Mouse (Mus musculus) adipocyte (in vitro differentiated cells): ENCODE measurements at regions not wholly inside any gene's neighbourhood (a gene's known extent, or its start where the extent isn't known, plus 50 kb on each side); places are given as distances from the start of the nearest gene placed in this dataset.
A peak's percentile ranks its signal among the peaks of the same experiment; 100 is the strongest.

ENCODE experiments used
- DNase-seq: peaks from one replicate; pipeline ENCODE4 v3.0.0-alpha.2; 2016; ENCODE audit warnings: low spot score

DNA sequence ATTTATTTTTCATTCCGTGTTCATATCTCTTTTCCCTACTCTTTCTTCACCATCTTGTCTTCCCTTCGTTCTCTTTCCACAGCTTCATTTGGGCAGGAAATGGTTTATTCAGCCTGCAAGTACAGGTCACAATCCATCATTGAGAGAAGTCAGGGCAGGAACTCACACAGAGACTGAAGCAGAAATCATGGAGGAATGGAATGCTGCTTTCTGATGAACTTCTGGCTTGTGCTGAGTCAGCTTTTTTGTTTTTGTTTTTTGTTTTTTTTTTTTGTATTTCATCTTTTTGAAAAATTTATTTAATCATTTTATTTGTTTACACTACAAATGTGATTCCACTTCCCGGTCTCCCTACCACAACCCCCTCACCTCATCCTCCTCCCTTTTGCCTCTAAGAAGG, 51.2 kb upstream of the Suclg2 start:
- DNase-seq: no peak

DNA sequence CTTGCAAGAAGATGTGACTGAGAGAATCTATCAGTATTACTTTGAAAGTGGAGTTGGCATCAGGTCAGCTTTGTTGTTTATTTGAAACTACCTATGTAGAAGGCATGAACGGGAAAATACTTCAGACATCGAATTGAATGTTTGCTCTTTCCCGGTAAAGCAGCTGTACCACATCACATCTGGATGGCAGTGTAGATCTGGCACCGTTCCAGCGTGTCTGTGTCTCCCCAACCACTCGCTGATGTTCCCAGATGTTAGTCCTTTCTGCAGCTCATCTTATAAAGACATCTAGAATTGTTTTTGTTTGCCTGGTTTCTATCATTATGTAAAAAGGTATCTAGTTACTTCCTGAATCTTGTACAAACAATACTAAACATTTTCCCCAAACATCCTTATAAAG, 83.1 kb upstream of the Suclg2 start:
- no peak for DNase-seq

DNA sequence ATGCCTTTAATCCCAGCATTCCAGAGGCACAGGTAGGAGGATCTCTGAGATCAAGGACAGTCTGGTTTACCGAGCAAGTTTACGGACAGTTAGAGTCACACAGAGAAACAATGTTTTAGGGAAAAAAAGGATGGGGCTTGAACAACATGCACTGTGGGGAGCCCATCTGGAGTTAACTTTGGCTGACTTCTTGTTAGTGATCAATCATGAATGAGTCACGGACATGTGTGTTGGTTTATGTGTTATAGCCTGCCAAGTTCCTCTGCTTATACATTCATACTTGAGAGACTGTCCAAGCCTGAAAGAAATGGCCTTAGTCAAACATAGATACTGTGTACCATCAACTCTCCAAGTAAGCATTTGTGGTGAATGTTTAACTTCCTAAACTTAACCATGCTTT, 122.9 kb upstream of the Suclg2 start:
- DNase-seq: peak; percentile 5

DNA sequence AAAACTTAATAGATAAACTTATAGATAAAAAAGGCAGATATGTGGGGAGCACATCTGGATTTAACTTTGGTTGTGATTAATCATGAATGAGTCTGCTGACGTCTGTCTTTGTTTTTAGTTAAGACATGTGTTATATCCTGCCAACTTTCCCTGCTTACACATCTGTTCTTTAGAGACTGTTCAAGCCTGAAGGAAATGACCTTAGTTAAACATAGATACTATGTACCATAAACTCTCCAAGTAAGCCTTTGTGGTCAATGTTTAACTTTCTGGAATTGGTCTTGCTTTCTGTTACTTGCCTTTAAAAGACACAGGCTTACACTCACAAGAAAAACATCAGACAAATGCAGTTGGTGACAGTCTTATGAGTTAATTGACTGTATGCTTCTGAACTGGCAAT, 127.9 kb upstream of the Suclg2 start:
- no peak for DNase-seq

DNA sequence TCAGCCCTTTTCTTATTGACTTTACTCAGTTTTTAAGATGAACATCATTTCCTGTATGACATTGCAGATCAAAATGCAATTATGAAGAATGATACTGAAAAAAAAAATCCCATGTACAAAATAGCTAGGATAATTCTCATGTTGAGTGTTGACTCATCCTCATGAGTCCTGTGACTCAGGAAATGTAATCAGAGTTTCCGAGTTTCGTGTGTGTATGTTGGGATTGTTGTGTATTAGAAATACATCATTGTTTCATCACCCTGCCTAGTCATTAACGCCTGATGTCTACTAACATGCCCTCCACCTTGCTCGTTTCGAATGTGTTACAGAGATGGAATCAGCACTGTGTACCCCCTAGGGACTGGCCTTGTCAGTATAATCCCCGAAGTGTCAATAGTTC, 156.9 kb upstream of the Suclg2 start:
- no peak for DNase-seq

DNA sequence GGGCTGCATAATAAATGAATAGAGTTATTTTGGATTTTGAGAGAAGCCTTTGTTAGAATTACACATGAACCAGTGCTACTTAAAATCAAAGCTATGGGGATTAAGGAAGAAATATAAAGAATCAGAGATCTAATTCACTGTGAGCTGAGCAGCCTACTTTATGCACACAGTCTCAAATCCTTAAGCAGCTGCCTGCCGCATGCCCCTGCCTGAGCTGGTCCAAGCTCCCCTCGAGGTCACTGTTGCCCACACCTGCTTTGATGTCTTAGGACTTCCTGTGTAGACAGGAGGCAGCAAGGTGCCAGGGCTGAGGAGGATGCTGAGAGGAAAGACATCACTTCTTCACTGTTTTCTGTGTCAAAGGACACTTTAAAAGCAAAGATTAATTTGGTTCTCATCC, 157.7 kb upstream of the Suclg2 start:
- no peak for DNase-seq

DNA sequence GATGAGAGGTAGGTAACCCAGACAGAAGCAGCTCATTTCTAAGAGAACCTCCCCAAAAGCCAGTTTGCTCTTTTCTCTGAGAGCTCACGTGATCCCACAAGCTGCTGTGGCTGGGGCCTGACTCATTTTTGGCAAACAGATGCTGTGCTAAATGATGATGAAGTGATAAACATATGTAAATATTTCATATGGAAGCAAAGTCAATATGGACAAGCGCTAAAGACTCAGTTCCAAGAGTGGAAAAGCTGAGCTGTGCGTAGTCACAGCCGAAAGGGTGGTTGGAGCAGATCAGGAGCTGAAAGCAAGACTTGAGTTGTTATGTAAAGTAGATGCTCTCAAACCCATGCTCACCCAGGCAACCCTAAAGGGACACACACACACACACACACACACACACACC, 168.0 kb upstream of the Suclg2 start:
- DNase-seq: no peak

DNA sequence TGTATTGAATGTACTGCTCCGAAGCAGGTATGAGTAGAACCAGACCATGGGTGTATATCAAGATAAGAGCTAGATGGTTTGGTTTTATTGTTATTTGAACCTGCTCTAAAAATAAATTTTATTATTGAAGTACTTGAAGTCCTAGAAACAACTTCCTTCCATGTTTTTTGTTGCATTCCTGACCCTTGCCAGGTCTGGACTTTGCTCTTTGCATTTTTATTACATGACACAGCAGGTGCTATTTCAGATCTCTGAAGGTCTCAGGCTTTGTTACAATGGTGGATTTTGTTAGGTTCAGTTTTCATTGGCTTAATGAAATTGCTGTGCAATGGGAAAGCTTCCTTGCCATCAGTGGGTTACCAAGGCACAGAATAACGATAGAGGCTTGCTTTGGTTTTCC, 184.0 kb upstream of the Suclg2 start:
- no peak for DNase-seq

DNA sequence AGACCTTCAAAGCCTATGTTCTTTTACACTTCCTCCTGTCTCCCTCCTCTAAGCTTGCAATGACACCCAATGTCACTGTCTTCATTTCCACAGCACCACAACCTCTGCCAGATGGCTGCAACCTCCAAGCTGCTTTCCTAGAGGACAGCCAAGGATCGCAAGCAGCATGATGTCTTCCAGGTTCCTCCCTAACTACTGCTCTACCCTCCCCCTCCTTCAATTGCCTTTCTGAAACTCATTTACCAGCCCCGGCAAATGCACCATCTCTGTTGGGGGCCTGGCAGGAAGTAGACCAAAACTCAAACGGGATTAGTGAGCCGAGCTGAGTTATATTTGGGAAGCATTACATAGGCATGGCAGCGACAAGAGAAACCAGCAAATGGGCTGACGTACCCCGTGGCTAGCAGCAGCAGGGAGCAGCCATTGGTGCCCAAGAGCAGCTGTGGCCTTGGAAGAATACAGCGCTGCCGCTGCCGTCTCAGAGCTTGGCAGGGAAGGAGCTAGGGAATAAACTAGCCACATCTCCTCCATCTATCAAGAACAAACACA, 185.6 kb upstream of the Suclg2 start:
- DNase-seq: no peak

DNA sequence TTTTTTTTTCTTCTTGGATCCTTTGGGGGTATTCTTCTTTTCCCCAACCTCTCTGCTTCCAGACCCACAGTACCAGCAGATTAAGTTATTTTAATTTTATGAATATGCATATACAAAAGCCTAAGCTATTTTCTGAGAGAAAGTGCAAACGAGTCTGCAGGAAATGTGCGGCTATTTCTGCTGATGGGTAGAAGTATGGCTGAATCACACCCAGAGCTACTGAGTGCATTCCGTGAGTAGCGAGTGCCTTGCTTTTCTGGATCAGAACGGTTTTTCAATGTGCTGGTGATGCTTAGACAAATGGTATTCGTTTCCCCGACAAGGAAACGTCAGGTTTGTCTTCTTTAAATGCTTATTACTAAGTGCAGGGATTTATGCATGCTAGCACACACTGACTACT, 186.5 kb upstream of the Suclg2 start:
- DNase-seq: no peak

DNA sequence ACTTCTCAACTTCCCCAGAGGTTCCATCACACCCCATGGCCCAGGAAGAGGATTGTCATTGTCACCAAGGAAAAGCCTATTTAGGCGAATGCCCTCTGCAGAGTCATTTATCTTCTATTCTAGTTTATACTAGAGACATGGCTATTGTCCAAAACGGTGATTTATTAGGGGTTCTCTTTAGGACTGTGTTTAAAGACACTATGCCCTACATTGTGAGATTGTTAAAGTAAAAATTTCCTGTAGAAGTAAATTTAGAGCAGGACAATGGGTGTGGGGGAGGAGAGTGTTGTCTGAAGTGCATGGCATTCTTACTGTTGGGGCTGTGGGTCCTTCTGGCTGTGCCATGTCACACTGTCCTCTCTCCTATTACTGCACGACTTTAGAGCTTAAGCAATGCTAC, 191.2 kb upstream of the Fam19a1 start:
- DNase-seq: peak; percentile 14

DNA sequence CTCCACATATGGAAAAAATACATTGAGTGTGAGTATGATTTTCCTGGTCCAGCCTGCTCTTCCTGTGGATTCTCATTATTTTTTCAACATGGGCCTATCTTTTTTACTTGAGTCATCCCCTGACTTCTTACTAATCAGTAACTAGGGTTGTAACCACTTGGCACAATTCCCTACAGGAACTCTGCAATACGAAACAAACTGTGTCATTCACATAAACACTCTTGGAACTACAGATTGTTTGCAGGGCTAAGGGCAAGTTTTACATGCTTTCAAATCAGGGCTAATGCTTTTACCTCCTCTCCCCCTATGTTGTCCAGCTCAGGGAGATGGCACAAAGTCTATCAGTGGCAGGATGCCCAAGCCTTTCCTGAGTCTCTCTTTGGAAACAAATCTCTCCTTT, 178.4 kb upstream of the Fam19a1 start:
- DNase-seq: peak; percentile 60

DNA sequence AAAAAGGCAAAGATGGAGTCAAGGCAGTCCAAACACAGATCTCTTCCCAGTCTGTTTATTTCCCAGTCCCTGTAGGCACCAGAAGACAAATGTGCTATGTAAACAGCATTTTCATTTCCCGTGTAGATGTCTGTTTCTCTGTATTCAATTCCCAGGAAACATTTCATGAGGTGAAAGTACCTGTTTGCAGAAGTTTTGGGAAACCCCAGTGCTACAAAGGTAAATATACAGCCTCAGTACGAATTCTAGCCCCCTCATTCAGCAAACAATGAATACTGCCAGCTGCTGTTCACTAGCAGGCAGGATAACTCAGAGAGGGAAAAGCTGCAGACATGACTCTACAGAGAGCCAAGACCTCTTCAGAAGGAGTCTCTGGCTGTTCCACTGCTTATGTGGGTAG, 176.4 kb upstream of the Fam19a1 start:
- DNase-seq: peak; percentile 7

DNA sequence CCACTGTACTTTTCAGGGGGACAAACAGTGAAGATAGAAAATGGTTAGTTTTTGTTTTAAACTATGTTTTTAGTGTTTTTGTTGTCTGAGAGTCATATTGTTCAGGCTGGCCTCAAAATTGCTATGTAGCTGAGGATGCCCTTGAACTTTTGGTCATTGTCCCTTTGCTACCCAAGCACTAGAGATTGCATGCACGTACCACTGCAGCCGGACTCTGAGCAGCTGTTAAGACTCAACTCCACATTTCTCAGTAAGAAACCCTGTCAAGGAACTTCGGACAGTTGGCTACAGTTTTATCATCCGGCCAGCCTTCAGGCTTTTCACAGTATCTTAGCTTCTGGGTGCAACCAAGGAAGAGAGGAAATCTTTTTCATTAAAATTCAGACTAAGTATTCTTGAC, 173.9 kb upstream of the Fam19a1 start:
- no peak for DNase-seq

DNA sequence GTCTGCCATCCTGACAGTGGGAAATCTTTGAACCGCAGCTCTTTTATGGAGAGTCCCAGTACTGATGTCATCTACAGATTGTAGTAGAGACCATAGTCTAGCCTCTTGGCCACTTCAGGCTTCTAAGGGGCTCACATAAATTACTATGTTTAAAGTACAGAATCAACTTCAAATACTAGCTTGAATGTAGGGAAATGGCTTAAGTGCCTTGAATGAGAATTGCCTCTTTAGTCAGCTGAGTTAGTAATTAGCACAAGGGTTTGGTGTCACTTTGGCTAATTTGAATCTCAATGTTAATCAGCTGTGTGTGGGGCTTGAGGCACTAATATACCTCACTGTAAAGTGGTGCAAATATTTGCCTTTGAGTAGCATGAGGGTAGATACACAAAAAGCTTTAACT, 152.2 kb upstream of the Fam19a1 start:
- DNase-seq: no peak

DNA sequence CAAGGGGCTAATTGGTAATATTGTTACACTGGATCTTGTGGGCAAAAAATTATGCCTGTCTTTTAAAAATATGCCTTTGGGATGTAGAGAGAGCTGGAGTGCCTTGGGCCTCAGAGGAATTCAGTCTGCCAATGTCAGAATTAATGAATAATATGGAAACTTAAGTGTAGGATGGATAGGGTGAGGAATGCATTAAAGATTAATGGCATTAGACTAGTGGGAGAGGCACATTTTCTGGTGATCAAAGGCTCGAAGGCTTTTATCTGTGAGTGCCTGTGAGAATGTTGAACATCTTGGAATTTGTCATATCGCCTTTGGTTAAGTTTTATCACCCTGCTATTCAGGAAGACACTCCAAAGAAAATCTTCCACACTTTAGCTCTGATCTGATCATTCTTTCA, 146.7 kb upstream of the Fam19a1 start:
- no peak for DNase-seq

DNA sequence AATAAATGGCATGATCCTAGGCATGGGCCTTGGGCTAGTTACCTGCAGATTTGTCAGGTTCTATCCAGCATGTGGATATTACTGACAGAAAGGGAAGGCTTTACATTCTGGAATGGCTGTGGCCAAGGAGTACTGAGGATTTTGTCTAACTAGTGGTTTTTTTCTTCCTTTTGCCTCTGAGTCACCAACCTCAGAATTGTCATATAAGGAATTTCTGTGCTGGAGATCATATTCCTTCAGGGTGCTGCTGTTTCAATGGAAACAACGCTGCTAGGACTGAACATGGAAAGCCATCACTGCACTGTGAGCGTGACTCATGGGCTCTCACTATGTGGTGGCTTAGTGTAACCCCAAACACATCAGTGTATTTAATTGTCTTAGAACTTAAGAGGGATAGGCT, 137.0 kb upstream of the Fam19a1 start:
- no peak for DNase-seq

DNA sequence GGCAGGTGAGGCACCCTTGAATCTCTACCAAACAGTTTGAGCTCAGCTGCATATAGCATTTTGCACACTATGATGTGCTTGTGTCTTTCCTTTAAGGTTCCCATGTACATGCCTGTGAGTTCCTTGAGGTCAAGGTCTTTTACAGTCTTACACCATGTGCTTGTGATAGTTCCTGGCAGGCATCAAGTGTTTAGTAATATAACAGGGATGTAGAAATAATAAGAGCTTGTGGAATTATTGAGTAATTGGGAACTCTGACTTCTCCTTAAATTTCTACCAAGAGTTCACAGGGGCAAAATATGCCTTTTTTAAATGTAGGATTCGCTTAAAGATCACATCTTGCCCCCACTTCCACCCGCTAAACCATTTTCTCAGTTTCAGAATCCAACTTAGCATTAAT, 115.9 kb upstream of the Fam19a1 start:
- DNase-seq: peak; percentile 33

DNA sequence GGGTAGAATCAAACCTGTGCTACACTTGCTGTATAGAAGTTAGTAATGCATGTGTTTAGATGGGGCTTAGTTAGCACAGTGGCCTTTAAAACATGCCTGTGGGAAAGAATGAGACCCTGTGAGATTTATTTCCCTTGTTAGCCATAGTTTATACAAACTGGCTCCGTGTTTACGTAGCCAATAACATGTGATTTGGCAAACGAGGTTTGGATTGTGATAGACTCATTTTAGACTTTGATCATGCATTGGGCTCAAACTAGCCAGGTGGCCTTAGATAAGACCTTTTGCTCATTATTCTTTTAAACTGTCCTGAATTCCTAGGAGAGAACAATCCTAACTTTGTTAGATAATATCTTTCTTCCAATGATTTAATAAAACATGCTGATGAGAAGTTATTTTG, 115.2 kb upstream of the Fam19a1 start:
- no peak for DNase-seq

DNA sequence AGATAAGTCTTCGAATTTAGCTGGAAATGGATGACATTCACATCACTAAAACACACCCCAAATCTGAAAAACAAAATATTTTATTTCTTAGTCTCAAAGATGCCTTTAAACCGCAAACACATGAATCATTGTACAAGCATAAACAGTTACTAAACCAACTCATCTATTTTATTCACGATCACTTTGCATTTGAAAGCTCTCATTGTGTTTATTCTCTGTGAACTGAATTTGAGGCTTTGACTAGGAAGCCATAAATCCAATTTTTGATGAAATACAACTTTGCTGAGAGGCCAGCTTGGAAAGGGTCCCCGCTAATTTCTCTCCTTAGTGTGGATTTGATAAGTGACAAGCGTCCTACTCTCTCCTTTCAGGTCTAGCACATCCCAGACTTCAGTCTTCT, 113.5 kb upstream of the Fam19a1 start:
- DNase-seq: no peak

DNA sequence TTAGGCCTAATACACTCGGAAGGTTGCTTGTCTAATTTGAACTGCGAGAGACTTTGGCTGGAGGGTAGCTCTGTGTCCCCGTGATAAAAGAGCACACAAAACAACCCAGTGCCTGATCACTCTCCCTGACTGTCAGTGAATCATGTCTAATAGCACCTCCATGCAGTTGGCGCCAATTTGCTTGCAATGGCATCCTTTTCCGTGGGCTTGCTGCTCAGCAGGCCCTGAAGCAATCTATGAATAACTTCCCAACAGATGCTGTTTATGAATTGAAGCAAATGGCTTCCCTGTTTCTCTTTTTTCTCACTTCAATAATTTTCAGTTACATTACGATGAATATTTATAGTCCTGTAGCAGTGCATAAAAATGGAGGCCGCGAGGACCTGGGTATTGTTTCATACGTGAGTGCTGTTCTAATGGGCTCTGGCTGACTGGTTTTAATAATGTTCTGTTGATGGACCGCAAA, 112.9 kb upstream of the Fam19a1 start:
- DNase-seq: no peak

DNA sequence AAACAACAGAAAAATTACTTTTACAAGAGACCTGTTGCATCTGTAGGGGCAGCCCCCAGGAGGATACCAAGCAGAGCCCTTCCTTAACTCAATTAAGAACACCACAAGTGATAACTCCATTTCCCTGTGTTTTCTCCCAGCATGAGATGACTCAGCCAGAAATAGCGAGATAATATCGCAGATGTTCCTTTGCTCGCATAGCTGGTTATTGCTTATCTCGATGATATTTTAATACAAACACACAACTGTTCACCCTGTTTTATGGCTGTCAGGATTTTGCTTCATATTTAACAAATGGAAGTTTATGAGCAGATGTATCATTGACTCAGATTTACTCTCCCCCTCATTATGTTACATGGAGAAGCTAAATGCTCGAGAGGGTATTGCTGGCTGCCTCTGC, 101.7 kb upstream of the Fam19a1 start:
- no peak for DNase-seq

DNA sequence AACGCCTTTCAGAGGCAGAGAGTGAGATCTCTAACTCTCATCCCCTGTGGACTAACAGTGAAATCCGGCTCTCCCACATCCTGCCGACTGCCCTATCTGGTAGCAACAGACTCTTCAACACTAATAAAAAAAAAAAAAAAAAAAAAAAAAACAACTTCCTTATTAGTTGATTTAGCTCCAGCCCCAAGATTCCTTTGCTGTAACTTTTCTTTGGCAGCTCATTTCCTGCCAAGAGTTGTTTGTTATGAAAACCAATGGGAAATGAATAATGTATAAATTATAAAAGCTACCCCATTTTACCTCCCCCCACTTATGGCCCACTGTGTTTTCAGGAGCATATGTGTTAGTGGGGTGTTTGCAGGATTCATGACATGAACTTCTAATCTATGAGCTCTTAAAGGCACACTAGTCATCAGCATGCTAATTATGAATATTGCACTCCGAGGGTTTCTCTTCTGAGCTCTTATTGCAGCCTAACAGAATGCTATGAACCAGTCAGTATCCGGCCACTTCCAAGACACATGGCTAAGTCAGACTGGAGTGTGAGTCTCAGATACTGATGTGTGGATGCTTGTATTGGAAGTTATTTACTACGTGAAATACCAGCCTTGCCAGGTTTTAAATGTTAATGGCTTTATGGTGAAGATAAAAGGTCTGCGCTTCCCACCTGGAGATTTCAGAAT, 84.8 kb upstream of the Fam19a1 start:
- DNase-seq: no peak

DNA sequence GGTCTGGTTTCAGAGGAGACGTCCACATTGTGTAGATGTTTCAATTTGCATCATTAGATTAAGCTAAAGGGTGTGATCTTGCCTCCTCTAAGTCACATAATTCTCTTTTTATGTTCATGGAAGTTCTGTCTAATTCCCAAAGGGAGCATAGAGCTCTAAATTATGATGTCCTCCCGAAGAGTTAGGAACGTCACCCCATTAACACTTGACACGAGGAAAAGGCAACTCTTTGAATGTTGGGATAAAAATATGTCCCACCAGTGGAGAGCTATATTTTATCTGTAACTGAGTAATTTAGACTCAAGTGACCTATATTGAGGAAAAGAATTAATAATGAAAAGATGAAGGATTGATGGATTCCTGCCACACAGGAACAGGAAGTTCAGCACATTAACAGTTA, 69.2 kb upstream of the Fam19a1 start:
- no peak for DNase-seq
